Mouse (Mus musculus): ENCODE results near the gene Kcnj11. TPM values are rescaled to one million over a fixed set of nuclear protein-coding genes. Genes with fewer than 3 reads are reported as not detected.
A peak's percentile ranks its signal among the peaks of the same experiment; 100 is the strongest.

Gene Kcnj11
- total RNA-seq, 2 experiments from 2014 or later, result 17.9 to 18.4 TPM

- DNase-seq (ENCODE audit: low spot score in 2 of 2), result peak; percentile 36 to 45
Measured at GRCm38 (mm10) chr7:46049981-46050380, 50.6 kb downstream of the Kcnj11 start.

- DNase-seq (ENCODE audit: low spot score in 2 of 2), result no peak
Measured at GRCm38 (mm10) chr7:46047873-46048562, 52.5 kb downstream of the Kcnj11 start.

- DNase-seq (ENCODE audit: low spot score in 2 of 2), result no peak
Measured at GRCm38 (mm10) chr7:46045882-46046281, 54.7 kb downstream of the Kcnj11 start.

GRCm38 (mm10) chr7:46044106-46044505 lies 56.5 kb downstream of the Kcnj11 start:
- no peak for DNase-seq (ENCODE audit: low spot score in 2 of 2)

Other genes starting within 250 kb of the Kcnj11 start
- 10 to 100 TPM; 85.4 to 99.2 TPM for gene Kdelr1, start 228.0 kb downstream of the Kcnj11 start, total RNA-seq (2021)
- gene Grin2d, start 222.4 kb downstream of the Kcnj11 start, total RNA-seq (2021), result 10 to 100 TPM; 32.1 to 33.4 TPM
- under 1 TPM in 1 of 2 experiments, not detected in 1; 0.40 TPM for gene Syngr4, start 204.1 kb downstream of the Kcnj11 start, total RNA-seq (2021)
- 10 to 100 TPM; 23.9 TPM for gene Tmem143, start 203.8 kb downstream of the Kcnj11 start, total RNA-seq (2021)
- 1 to 10 TPM; 6.2 TPM for gene Emp3, start 179.4 kb downstream of the Kcnj11 start, total RNA-seq (2021)
- gene Ccdc114, start 176.7 kb downstream of the Kcnj11 start, total RNA-seq (2021), result 1 to 10 TPM; 4.2 to 5.3 TPM
- gene Abcc6, start 70.5 kb downstream of the Kcnj11 start, total RNA-seq (2021), result 1 to 10 TPM; 3.3 to 6.0 TPM
- 100 to 1,000 TPM; 109 to 113 TPM for gene Nomo1, start 67.1 kb downstream of the Kcnj11 start, total RNA-seq (2021)
- 10 to 100 TPM; 41.9 to 42.6 TPM for gene Abcc8, start 79.3 kb upstream of the Kcnj11 start, total RNA-seq (2021)
- under 1 TPM in 1 of 2 experiments, not detected in 1; 0.21 TPM for gene Ush1c, start 137.7 kb upstream of the Kcnj11 start, total RNA-seq (2021)
- under 1 TPM; 0.07 TPM for gene Otog, start 140.2 kb upstream of the Kcnj11 start, total RNA-seq (2021)

Data from layer of hippocampus, postnatal 10 days (tissue).